In genomic region chr17:85857705-85858472, GRCm38 (mm10) we compare ENCODE assay signal across 8 mouse cellular contexts.
DNase-seq lines count a peak whose midpoint lies in the region; ATAC-seq and TF ChIP-seq lines count a peak whose summit lies in the region.

No protein-coding gene starts in this region.

- peak overlapping the region; percentile 48 for H3K4me2 ChIP-seq in forebrain, postnatal 0 days (ENCODE audit: low read depth)
- H3K4me2 ChIP-seq in hindbrain, embryonic 13.5 days: peak overlapping the region; percentile 45

- 5% methylated on average over 22 of the region's 22 CpGs for WGBS in forebrain, postnatal 0 days
- WGBS in hindbrain, embryonic 13.5 days: 26% methylated on average over 22 of the region's 22 CpGs

- no peak for TF ChIP-seq CTCF in forebrain, postnatal 0 days (IDR thresholded peaks at IDR 0.05; ENCODE audit: low read depth)

- no peaks in the 10 kb centered on the region for H3K9me3 ChIP-seq in forebrain, postnatal 0 days (ENCODE audit: low read length)
- no peaks in the 10 kb centered on the region for H3K9me3 ChIP-seq in hindbrain, embryonic 13.5 days

- ATAC-seq in forebrain, postnatal 0 days: peak; percentile 74
- 0 out of 2 replicates have a peak, but pooled peaks have one; percentile 63 for ATAC-seq in hindbrain, embryonic 13.5 days (ENCODE audit: low FRiP score)

- H3K9ac ChIP-seq in forebrain, postnatal 0 days: no peak overlapping the region
- H3K9ac ChIP-seq in hindbrain, embryonic 13.5 days: no peak overlapping the region

- H3K36me3 ChIP-seq in forebrain, postnatal 0 days (ENCODE audit: insufficient read depth): no peaks in the 10 kb centered on the region
- no peaks in the 10 kb centered on the region for H3K36me3 ChIP-seq in hindbrain, embryonic 13.5 days

- peak; percentile 28 for DNase-seq in left cerebral cortex, adult 11 months (ENCODE audit: low spot score)
- no peak for DNase-seq in left cerebral cortex, postnatal 10 days (ENCODE audit: extremely low spot score in 1 of 2, low spot score in 2 of 2)
- peak; percentile 37 for DNase-seq in forebrain, postnatal 0 days
- DNase-seq in left cerebral cortex, adult 9 months (ENCODE audit: low spot score in 2 of 2): peak; percentile 16 to 19
- DNase-seq in right cerebral cortex, postnatal 10 days (ENCODE audit: low spot score in 2 of 2): peak; percentile 62 to 67
- no peak for DNase-seq in urinary bladder, postnatal 4 days (ENCODE audit: low spot score in 2 of 2)
- DNase-seq in adrenal gland, postnatal 36 days: no peak

- H3K4me1 ChIP-seq in forebrain, postnatal 0 days (ENCODE audit: insufficient read depth): peaks cover 4% of the 10 kb centered on the region
- peaks cover 7% of the 10 kb centered on the region for H3K4me1 ChIP-seq in hindbrain, embryonic 13.5 days (replicated peaks)

- H3K27ac ChIP-seq in forebrain, postnatal 0 days (ENCODE audit: low read depth, low read length): no peak overlapping the region
- H3K27ac ChIP-seq in hindbrain, embryonic 13.5 days: no peak overlapping the region

- peak overlapping the region; percentile 24 for H3K4me3 ChIP-seq in forebrain, postnatal 0 days (ENCODE audit: low read depth, low read length)
- peak overlapping the region; percentile 22; the same call in 1 of the 2 replicates for H3K4me3 ChIP-seq in hindbrain, embryonic 13.5 days

- no peaks in the 10 kb centered on the region for H3K27me3 ChIP-seq in forebrain, postnatal 0 days (ENCODE audit: insufficient read depth, low read length)
- H3K27me3 ChIP-seq in hindbrain, embryonic 13.5 days: peaks cover 5% of the 10 kb centered on the region; the same call in 1 of the 2 replicates

- intact Hi-C loops in left cerebral cortex, postnatal 10 days (cut with DNase I): no loop called here

Comparison
In these comparisons a context has a peak if more than half of its experiments do, and no peak if none do; other contexts are left out.
1. DNase-seq: peak in left cerebral cortex, adult 11 months (single experiment), forebrain, postnatal 0 days (single experiment), left cerebral cortex, adult 9 months (2 of 2) and right cerebral cortex, postnatal 10 days (2 of 2); none in left cerebral cortex, postnatal 10 days (0 of 2), urinary bladder, postnatal 4 days (0 of 2) and adrenal gland, postnatal 36 days (0 of 2).